Comparison of ENCODE assay signal across 9 mouse cellular contexts in the genomic region with DNA sequence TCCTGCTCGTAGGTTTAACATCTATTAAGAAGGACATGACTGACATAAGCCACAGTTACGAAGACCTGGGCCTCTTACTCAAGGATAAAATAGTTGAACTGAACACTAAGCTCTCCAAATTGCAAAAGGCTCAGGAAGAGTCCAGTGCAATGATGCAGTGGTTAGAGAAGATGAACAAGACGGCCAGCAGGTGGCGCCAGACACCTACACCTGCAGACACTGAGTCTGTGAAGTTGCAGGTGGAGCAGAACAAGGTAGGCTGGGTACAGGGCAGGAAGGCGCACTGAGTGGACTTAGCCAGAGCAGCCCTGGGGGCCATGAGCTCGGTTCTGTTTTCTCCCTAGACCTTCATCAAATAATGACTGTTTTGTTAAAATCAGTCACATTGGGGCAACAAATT.
DNase-seq lines count a peak whose midpoint lies in the region; ATAC-seq and TF ChIP-seq lines count a peak whose summit lies in the region.
"Had no signal": no experiment of that assay in that cellular context is flagged by ENCODE, and none has a peak within 500 bp of the region (broad histone marks: within the 10 kb centered on the region; RNA-seq: fewer than 3 reads in every experiment).

No protein-coding gene starts in this region.

- TF ChIP-seq CTCF in ES-Bruce4 (IDR thresholded peaks at IDR 0.05; ENCODE audit: low read depth, low read length) = peak; percentile 98
- TF ChIP-seq CTCF in layer of hippocampus, adult 2 months (conservative IDR thresholded peaks at IDR 0.05) = peak; percentile 97

- 36% methylated on average over 6 of the region's 6 CpGs for WGBS in forebrain, embryonic 12.5 days
- 24% methylated on average over 6 of the region's 6 CpGs for WGBS in lung, embryonic 15.5 days

- no peaks in the 10 kb centered on the region for H3K27me3 ChIP-seq in ES-Bruce4 (ENCODE audit: control insufficient read depth, insufficient read depth, low read length, poor library complexity, severe bottlenecking)
- no peaks in the 10 kb centered on the region for H3K27me3 ChIP-seq in forebrain, embryonic 12.5 days
- H3K27me3 ChIP-seq in lung, embryonic 15.5 days = no peaks in the 10 kb centered on the region

- ATAC-seq in forebrain, embryonic 12.5 days (ENCODE audit: low FRiP score) = peak; percentile 77
- peak; percentile 81 to 92 for ATAC-seq in hematopoietic stem cell, adult 5-6 weeks (replicated peaks in 1 of 2; ENCODE audit: insufficient read depth in 1 of 2, low FRiP score in 2 of 2, low TSS enrichment in 1 of 2, low read depth in 1 of 2, poor library complexity in 2 of 2, severe bottlenecking in 2 of 2)
- ATAC-seq in lung, embryonic 15.5 days (ENCODE audit: borderline replicate concordance, extremely low read depth, low FRiP score, low TSS enrichment) = peak; percentile 79

- no peak overlapping the region for H3K4me3 ChIP-seq in ES-Bruce4 (ENCODE audit: low read depth, low read length)
- no peak overlapping the region for H3K4me3 ChIP-seq in forebrain, embryonic 12.5 days (replicated peaks)
- H3K4me3 ChIP-seq in layer of hippocampus, adult 2 months = no peak overlapping the region
- H3K4me3 ChIP-seq in lung, embryonic 15.5 days = no peak overlapping the region

- H3K27ac ChIP-seq in ES-Bruce4 (ENCODE audit: insufficient read depth, low read length) = no peak overlapping the region
- H3K27ac ChIP-seq in forebrain, embryonic 12.5 days = no peak overlapping the region
- no peak overlapping the region for H3K27ac ChIP-seq in layer of hippocampus, adult 2 months
- no peak overlapping the region for H3K27ac ChIP-seq in lung, embryonic 15.5 days
- H3K27ac ChIP-seq: macrophage had no signal

- TF ChIP-seq POLR2A in ES-Bruce4 (IDR thresholded peaks at IDR 0.05; ENCODE audit: insufficient read depth, low read length) = no peak

- H3K9me3 ChIP-seq in ES-Bruce4 (replicated peaks; ENCODE audit: control insufficient read depth, insufficient read depth, low read length, poor library complexity, severe bottlenecking) = no peaks in the 10 kb centered on the region
- no peaks in the 10 kb centered on the region for H3K9me3 ChIP-seq in forebrain, embryonic 12.5 days
- no peaks in the 10 kb centered on the region for H3K9me3 ChIP-seq in lung, embryonic 15.5 days

- H3K36me3 ChIP-seq in ES-Bruce4 (ENCODE audit: control insufficient read depth, insufficient read depth, low read length, poor library complexity, severe bottlenecking) = peaks cover 38% of the 10 kb centered on the region
- H3K36me3 ChIP-seq in forebrain, embryonic 12.5 days (replicated peaks) = peaks cover 29% of the 10 kb centered on the region
- H3K36me3 ChIP-seq in lung, embryonic 15.5 days = no peaks in the 10 kb centered on the region

- no peak overlapping the region for H3K4me2 ChIP-seq in forebrain, embryonic 12.5 days
- H3K4me2 ChIP-seq in lung, embryonic 15.5 days = no peak overlapping the region

- DNase-seq in c-Kit-positive CD71-negative TER-119-negative erythroid progenitor cells, embryonic 14.5 days (ENCODE audit: low read depth) = peak; percentile 60
- peak; percentile 39 to 66 for DNase-seq in layer of hippocampus, adult 2 months (ENCODE audit: low spot score in 2 of 2)
- DNase-seq in ovary, postnatal 14 days (ENCODE audit: low spot score) = peak; percentile 76
- DNase-seq in thymus, postnatal 0 days (ENCODE audit: low spot score) = peak; percentile 81

- no peaks in the 10 kb centered on the region for H3K4me1 ChIP-seq in ES-Bruce4 (ENCODE audit: control insufficient read depth, insufficient read depth, low read length)
- no peaks in the 10 kb centered on the region; the same call in 1 of the 2 replicates for H3K4me1 ChIP-seq in forebrain, embryonic 12.5 days
- H3K4me1 ChIP-seq in lung, embryonic 15.5 days = no peaks in the 10 kb centered on the region

- no peak for TF ChIP-seq EP300 in ES-Bruce4 (IDR thresholded peaks at IDR 0.05; ENCODE audit: insufficient read depth, low read depth, low read length)

- no peak overlapping the region for H3K9ac ChIP-seq in ES-Bruce4 (ENCODE audit: low read depth, poor library complexity, severe bottlenecking)
- no peak overlapping the region for H3K9ac ChIP-seq in forebrain, embryonic 12.5 days
- no peak overlapping the region for H3K9ac ChIP-seq in lung, embryonic 15.5 days
